Mouse (Mus musculus) midbrain, embryonic 10.5 days (tissue): ENCODE measurements at regions not wholly inside any gene's neighbourhood (a gene's known extent, or its start where the extent isn't known, plus 50 kb on each side); places are given as distances from the start of the nearest gene placed in this dataset.
A peak's percentile ranks its signal among the peaks of the same experiment; 100 is the strongest.
"Not testable (repeated sequence)": the region's sequence is repeated elsewhere in the genome, so short reads cannot be mapped to it uniquely, and the experiment has no call there.

Source experiments
- DNase-seq: peaks from one replicate; pipeline ENCODE4 v3.0.0-alpha.2; 2017; ENCODE audit warnings: low spot score
- H3K27ac ChIP-seq: fragments of 300-500 bp; sonication (generic); replicated peaks from 2 replicates; pipeline ENCODE4 v1.5.1; 2016; ENCODE audit warnings: mild to moderate bottlenecking
- H3K27me3 ChIP-seq: fragments of 300-500 bp; sonication (generic); 2 replicates; pipeline ENCODE4 v1.6.1; 2016; ENCODE audit warnings: low read depth, mild to moderate bottlenecking; ENCODE audit not compliant: poor library complexity, severe bottlenecking
- H3K36me3 ChIP-seq: fragments of 300-500 bp; sonication (generic); 2 replicates; pipeline ENCODE4 v1.6.1; 2016; ENCODE audit warnings: mild to moderate bottlenecking, moderate library complexity
- H3K4me1 ChIP-seq: fragments of 300-500 bp; sonication (generic); 2 replicates; pipeline ENCODE4 v1.6.1; 2016
- H3K4me3 ChIP-seq: fragments of 300-500 bp; sonication (generic); 2 replicates; pipeline ENCODE4 v1.5.1; 2016; ENCODE audit warnings: mild to moderate bottlenecking, moderate library complexity
- H3K9me3 ChIP-seq: fragments of 300-500 bp; sonication (generic); replicated peaks from 2 replicates; pipeline ENCODE4 v1.6.1; 2016; ENCODE audit warnings: mild to moderate bottlenecking
- WGBS: fragments of 180-500 bp; shearing (Covaris S2); methylation state at CpG from one replicate; pipeline ENCODE4 v1.1.7; 2016; 5-methylcytosine and 5-hydroxymethylcytosine counted together

DNA sequence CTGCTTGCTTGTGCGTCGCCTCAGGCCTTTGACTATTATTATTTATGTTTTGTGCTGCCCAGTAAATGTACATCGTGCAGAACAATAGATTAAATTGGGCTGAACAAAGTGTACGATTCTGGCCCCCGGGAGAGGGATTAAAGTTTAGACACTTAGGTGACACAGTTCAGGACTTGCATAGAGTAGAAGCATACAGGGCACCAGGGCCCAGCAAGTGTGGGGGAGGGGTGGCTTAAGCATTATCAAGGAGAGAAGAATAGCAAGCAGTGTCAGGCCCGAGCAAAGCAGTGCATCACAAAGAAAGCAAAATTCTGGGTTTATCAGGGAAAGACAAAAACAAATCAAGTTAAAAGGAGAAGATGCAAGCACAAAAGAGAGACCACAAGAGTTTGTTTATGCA is 133.3 kb upstream of the Myt1l start:
- no peaks in the 10 kb centered on the region for H3K36me3 ChIP-seq
- peaks cover 13% of the 10 kb centered on the region for H3K4me1 ChIP-seq
- DNase-seq, result peak; percentile 24
- WGBS, result 38% methylated on average over 6 of the region's 6 CpGs
- H3K27me3 ChIP-seq, result no peaks in the 10 kb centered on the region
- H3K4me3 ChIP-seq, result no peak overlapping the region
- H3K27ac ChIP-seq, result no peak overlapping the region
- H3K9me3 ChIP-seq, result no peaks in the 10 kb centered on the region

DNA sequence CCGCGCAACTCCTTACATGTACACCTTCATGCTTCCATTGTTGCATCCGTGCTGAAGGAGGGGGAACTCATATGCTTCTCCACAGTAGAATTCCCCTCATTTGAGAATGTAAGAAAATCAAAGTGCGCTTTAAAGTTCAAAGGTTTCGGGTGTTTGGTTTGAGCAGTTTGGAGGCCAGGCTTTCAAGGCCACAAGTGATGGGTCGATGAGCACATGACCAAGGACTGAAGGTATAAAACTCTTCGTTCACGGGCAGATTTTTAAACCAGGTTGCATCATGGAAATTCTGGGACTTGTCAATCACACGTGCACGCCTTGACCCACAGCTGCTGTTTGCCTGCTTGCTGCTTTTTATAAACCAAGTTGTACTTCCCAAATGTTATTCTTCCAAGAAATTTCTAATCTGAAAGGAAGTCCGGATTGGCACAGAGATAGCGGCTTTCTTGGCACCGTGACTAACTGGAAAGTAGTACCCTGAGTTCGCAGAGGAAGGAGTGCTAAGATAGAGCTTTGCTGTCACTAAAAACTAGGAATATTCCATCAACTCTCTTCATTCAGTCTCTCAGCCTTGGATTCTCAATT is 132.7 kb upstream of the Myt1l start:
- 88% methylated on average over 14 of the region's 14 CpGs for WGBS
- DNase-seq, result no peak
- Histone ChIP-seq H3K4me1 (peaks cover 13% of the 10 kb centered on the region), H3K36me3 (no peaks in the 10 kb centered on the region), H3K9me3 (no peaks in the 10 kb centered on the region), H3K27ac (no peak overlapping the region), H3K4me3 (no peak overlapping the region), H3K27me3 (no peaks in the 10 kb centered on the region)

DNA sequence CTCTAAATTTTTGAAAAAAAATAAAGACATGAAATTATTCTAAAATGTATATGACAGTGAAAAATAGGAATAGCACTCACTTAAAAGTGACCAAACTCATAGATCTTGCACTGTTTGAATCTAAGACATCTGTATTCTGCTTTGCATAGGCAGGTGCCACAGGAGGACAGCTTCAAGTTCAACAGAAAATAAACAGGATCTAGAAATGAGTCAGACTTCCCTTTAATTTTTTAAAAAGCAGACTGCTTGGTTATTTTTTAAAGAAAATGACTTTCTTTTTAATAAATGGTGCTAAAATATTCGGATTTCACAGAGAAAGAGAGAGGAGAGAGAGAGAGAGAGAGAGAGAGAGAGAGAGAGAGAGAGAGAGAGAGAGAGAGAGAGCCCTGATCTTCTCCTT is 123.8 kb upstream of the Myt1l start:
- no peaks in the 10 kb centered on the region for H3K36me3 ChIP-seq
- no peaks in the 10 kb centered on the region for H3K27me3 ChIP-seq
- H3K9me3 ChIP-seq, result no peaks in the 10 kb centered on the region
- H3K4me1 ChIP-seq, result no peaks in the 10 kb centered on the region
- no peak for DNase-seq
- H3K27ac ChIP-seq, result no peak overlapping the region
- 38% methylated on average over 1 of the region's 1 CpGs for WGBS
- no peak overlapping the region for H3K4me3 ChIP-seq

DNA sequence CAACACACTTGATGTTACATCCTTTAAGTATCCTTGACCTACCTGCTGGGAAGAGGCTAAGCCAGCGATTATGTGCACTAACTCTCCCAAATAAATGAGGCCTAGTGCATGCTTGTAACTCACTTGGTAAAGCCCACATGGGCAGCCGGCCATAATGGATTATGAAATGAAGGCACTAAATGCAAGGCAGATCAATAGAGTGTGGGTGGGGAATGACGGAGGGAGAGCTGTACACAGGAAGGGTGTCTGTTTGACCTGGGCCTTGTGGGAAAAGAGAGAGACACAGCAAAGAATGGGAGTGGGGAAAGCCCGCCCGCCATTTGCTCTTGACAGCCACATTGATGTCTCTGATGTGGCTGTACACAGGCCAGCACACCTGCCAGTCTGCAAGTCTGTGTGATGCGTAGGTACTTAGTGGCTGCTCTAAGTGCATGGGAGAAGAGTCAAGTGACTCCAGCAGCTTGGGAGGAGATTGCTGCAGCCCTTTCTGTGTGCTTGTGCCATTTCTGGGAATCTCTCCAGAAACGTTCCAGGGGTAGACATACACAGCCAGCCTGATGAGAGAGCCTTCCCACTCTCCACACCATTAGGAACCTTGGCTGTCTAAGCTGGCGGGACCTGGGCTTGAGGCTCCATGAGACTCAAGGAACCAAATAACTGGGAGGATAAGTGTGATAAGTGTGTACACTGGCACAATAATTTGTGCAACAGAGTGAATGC is 118.7 kb upstream of the Myt1l start:
- Histone ChIP-seq H3K4me1 (no peaks in the 10 kb centered on the region), H3K27me3 (no peaks in the 10 kb centered on the region), H3K27ac (no peak overlapping the region), H3K36me3 (no peaks in the 10 kb centered on the region), H3K4me3 (no peak overlapping the region), H3K9me3 (no peaks in the 10 kb centered on the region)
- 88% methylated on average over 8 of the region's 8 CpGs for WGBS
- DNase-seq, result no peak

DNA sequence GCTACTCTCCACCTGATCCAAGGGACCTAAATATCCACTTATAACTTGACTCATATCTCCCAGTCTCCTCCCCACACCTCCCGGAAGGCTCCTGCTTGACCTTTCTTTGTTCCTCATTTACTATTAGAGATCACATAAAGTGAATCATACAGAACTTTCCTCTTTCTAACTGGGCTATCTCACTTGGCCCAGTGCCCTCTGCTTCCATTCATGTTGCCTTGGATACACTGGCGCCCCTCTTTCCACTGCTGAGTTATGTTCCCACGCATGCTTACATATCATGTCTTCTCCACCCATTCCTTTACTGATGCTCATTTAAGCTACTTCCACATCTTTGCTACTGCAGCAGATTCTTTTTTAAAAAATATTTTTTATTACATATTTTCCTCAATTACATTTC is 94.2 kb upstream of the Myt1l start:
- Histone ChIP-seq H3K36me3 (no peaks in the 10 kb centered on the region), H3K4me1 (no peaks in the 10 kb centered on the region), H3K9me3 (no peaks in the 10 kb centered on the region), H3K27me3 (no peaks in the 10 kb centered on the region), H3K4me3 (no peak overlapping the region), H3K27ac (no peak overlapping the region)
- WGBS, result 95% methylated on average over 3 of the region's 3 CpGs
- no peak for DNase-seq

DNA sequence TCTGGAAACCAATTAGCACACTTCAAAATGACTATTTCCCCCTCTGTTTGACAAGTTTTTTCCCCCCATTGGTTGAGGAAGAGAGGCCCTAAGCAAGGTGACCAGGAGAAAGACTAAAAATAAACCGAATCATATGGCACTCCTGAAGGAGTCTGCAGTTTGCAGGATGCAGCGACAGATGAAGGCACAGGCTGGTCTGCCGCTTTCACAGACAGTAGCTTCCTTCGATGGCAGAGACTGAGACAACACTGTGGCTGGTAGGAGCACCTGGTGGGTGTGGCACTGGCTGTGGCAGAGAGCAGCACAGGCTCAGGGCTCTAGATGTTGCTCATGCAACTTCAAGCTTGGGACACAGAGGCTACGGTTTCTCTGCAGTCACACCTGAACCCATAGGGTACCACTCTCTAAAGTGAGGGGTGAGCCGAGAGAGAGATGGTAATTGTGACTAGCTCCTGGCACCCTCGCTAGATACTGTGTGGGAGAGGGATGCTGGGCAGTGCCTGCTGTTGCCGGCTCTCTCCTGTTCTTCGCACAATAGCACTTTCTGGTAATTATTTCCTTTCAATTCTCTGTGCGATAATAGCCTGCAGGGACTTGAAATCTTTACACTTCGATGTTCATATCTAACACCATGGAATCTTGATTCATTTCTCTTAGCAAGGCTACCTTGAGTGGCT is 88.7 kb upstream of the Myt1l start:
- Histone ChIP-seq H3K4me1 (no peaks in the 10 kb centered on the region), H3K36me3 (no peaks in the 10 kb centered on the region), H3K27me3 (no peaks in the 10 kb centered on the region), H3K9me3 (no peaks in the 10 kb centered on the region), H3K27ac (no peak overlapping the region), H3K4me3 (no peak overlapping the region)
- WGBS, result 85% methylated on average over 11 of the region's 11 CpGs
- no peak for DNase-seq

DNA sequence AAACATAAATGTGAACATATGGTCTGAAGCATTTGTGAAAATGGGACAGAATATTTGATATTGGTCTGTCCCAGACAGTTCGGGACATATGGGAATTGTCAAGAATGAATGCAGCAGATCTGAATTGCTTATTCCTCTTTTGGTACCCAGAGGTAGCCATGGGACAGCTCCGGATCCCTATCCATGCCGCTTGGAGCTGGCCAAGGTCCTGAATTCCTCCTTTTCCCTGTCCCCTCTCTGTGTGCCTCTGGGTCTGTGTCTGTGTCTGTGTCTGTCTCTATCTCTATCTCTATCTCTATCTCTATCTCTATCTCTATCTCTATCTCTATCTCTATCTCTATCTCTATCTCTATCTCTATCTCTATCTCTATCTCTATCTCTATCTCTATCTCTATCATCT is 63.0 kb upstream of the Myt1l start:
- not testable (repeated sequence) for H3K9me3 ChIP-seq, H3K36me3 ChIP-seq
- DNase-seq, result peak; percentile 59

More for the DNA sequence above, 63.0 kb upstream of the Myt1l start:
- H3K4me3 ChIP-seq, H3K27me3 ChIP-seq, H3K4me1 ChIP-seq, H3K27ac ChIP-seq: not testable (repeated sequence)
- WGBS, result 15% methylated on average over 3 of the region's 3 CpGs
